Mouse (Mus musculus): ENCODE data around the gene Atad2b.

GRCm38 (mm10) chr12:4914441-4914840 is 2.7 kb upstream of the Atad2b start:
- TF ChIP-seq CTCF (conservative IDR thresholded peaks at IDR 0.05; ENCODE audit: low read length) (no peak), NANOG (IDR thresholded peaks at IDR 0.05; ENCODE audit: borderline replicate concordance, low read length) (no peak)
